Mouse (Mus musculus) liver, adult 2 months (tissue): Measurements from ENCODE around the gene Grik3.

Experiments used
- CTCF ChIP-seq: fragments of 200-500 bp; IDR thresholded peaks from 2 replicates; pipeline ENCODE4 v1.5.1; 2011; ENCODE audit warnings: low read depth, low read length, control low read depth
- POLR2A ChIP-seq: fragments of 200-500 bp; IDR thresholded peaks from 2 replicates; pipeline ENCODE4 v1.6.1; 2011; ENCODE audit warnings: low read length, control low read depth; ENCODE audit not compliant: insufficient read depth; ENCODE audit errors: extremely low read depth

GRCm38 (mm10) chr4:125697626-125698025 lies 207.1 kb downstream of the Grik3 start:
- TF ChIP-seq CTCF (no peak), POLR2A (no peak)
